Mouse (Mus musculus): ENCODE results near the gene Fam81a. TPM values are rescaled to one million over a fixed set of nuclear protein-coding genes. Genes with fewer than 3 reads are reported as not detected.

Fam81a gene
- polyA plus RNA-seq, 1 experiment from 2014 or later = 8.8 TPM

GRCm38 (mm10) chr9:70103106-70103505, 39.3 kb downstream of the Fam81a start:
- DNase-seq (ENCODE audit: low spot score) (no peak), ATAC-seq (ENCODE audit: low read depth) (no peak)
- Histone ChIP-seq H3K9ac (ENCODE audit: low read depth, low read length) (no peak overlapping the region), H3K9me3 (ENCODE audit: control insufficient read depth, low read length) (0 out of 2 replicates have a peak, but pooled peaks cover 5% of the 10 kb centered on the region), H3K4me2 (ENCODE audit: low read depth, low read length) (no peak overlapping the region), H3K27me3 (replicated peaks; ENCODE audit: control insufficient read depth, insufficient read depth, low read length) (no peaks in the 10 kb centered on the region), H3K27ac (replicated peaks; ENCODE audit: low read depth, low read length) (no peak overlapping the region), H3K36me3 (ENCODE audit: control insufficient read depth, insufficient read depth, low read length) (no peaks in the 10 kb centered on the region), H3K4me1 (ENCODE audit: control insufficient read depth, insufficient read depth, low read length) (peaks cover 3% of the 10 kb centered on the region; the same call in 1 of the 2 replicates), H3K4me3 (ENCODE audit: low read depth, low read length) (no peak overlapping the region)
- WGBS = 50% methylated on average over 8 of the region's 8 CpGs

- H3K36me3 ChIP-seq (ENCODE audit: control insufficient read depth, insufficient read depth, low read length) = no peaks in the 10 kb centered on the region
- WGBS = 63% methylated on average over 2 of the region's 2 CpGs
These were observed 44.8 kb downstream of the Fam81a start for GRCm38 (mm10) chr9:70097542-70097941.

DNA sequence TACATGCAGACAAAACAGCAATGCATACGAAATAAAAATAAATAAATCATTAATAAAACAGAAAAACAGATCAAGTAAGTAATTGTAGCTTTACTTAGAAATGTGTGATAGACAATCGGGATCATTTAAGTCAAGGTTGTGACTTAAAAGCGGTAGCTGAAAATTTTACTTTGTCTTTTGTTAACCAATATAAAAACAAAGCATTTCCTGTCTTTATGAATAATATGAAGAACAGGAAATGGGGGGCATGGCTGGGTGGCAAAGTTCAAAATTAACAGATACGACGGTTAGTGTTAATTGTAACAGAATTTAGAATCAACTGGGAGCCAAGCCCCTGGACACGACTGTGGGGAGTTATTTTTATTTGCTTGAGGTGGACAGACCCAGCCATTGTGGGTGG, 47.3 kb downstream of the Fam81a start:
- no peaks in the 10 kb centered on the region for H3K36me3 ChIP-seq (ENCODE audit: control insufficient read depth, insufficient read depth, low read length)
- no peaks in the 10 kb centered on the region for H3K4me1 ChIP-seq (ENCODE audit: control insufficient read depth, insufficient read depth, low read length)
- no peaks in the 10 kb centered on the region for H3K27me3 ChIP-seq (replicated peaks; ENCODE audit: control insufficient read depth, insufficient read depth, low read length)
- H3K9ac ChIP-seq (ENCODE audit: low read depth, low read length) = no peak overlapping the region
- no peak for DNase-seq (ENCODE audit: low spot score)
- 0 out of 2 replicates have a peak, but pooled peaks cover 5% of the 10 kb centered on the region for H3K9me3 ChIP-seq (ENCODE audit: control insufficient read depth, low read length)
- no peak overlapping the region for H3K27ac ChIP-seq (replicated peaks; ENCODE audit: low read depth, low read length)
- H3K4me3 ChIP-seq (ENCODE audit: low read depth, low read length) = no peak overlapping the region
- H3K4me2 ChIP-seq (ENCODE audit: low read depth, low read length) = no peak overlapping the region
- WGBS = 65% methylated on average over 6 of the region's 6 CpGs
- no peak for ATAC-seq (ENCODE audit: low read depth)

More at GRCm38 (mm10) chr9:70097542-70097941, 44.8 kb downstream of the Fam81a start:
- ATAC-seq (ENCODE audit: low read depth) = no peak
- Histone ChIP-seq H3K27ac (replicated peaks; ENCODE audit: low read depth, low read length) (no peak overlapping the region), H3K4me1 (ENCODE audit: control insufficient read depth, insufficient read depth, low read length) (0 out of 2 replicates have a peak, but pooled peaks cover 3% of the 10 kb centered on the region), H3K4me2 (ENCODE audit: low read depth, low read length) (no peak overlapping the region), H3K9ac (ENCODE audit: low read depth, low read length) (no peak overlapping the region), H3K4me3 (ENCODE audit: low read depth, low read length) (no peak overlapping the region), H3K9me3 (ENCODE audit: control insufficient read depth, low read length) (0 out of 2 replicates have a peak, but pooled peaks cover 5% of the 10 kb centered on the region), H3K27me3 (replicated peaks; ENCODE audit: control insufficient read depth, insufficient read depth, low read length) (no peaks in the 10 kb centered on the region)
- DNase-seq (ENCODE audit: low spot score) = no peak

- no peak overlapping the region for H3K9ac ChIP-seq (ENCODE audit: low read depth, low read length)
- H3K36me3 ChIP-seq (ENCODE audit: control insufficient read depth, insufficient read depth, low read length) = no peaks in the 10 kb centered on the region
- no peak overlapping the region for H3K4me3 ChIP-seq (ENCODE audit: low read depth, low read length)
- ATAC-seq (ENCODE audit: low read depth) (no peak), DNase-seq (ENCODE audit: low spot score) (no peak)
- no peak overlapping the region for H3K4me2 ChIP-seq (ENCODE audit: low read depth, low read length)
- no peaks in the 10 kb centered on the region for H3K27me3 ChIP-seq (replicated peaks; ENCODE audit: control insufficient read depth, insufficient read depth, low read length)
- H3K4me1 ChIP-seq (ENCODE audit: control insufficient read depth, insufficient read depth, low read length) = peaks cover 9% of the 10 kb centered on the region
- WGBS = 78% methylated on average over 10 of the region's 10 CpGs
- no peak overlapping the region for H3K27ac ChIP-seq (replicated peaks; ENCODE audit: low read depth, low read length)
- H3K9me3 ChIP-seq (ENCODE audit: control insufficient read depth, low read length) = no peaks in the 10 kb centered on the region
These were observed 51.8 kb downstream of the Fam81a start for GRCm38 (mm10) chr9:70090541-70090940.

DNA sequence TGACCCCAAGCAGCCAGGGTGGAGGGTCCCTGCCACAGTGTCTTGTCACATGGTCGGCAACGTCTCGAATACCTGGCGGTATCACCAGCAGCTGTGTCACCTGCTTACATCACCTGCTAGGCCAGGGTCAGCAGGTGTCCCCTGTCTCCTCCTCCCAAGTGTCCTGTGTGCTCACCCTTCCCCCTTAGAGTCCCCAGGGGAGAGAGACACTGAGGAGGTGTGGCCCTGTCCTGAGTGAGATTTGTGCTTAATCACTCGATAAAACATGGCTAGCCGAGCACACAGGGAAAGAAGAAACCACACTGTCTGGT, 53.6 kb downstream of the Fam81a start:
- H3K9me3 ChIP-seq (ENCODE audit: control insufficient read depth, low read length) = no peaks in the 10 kb centered on the region
- peaks cover 9% of the 10 kb centered on the region for H3K4me1 ChIP-seq (ENCODE audit: control insufficient read depth, insufficient read depth, low read length)
- 61% methylated on average over 4 of the region's 6 CpGs for WGBS
- H3K4me3 ChIP-seq (ENCODE audit: low read depth, low read length) = no peak overlapping the region
- no peak for ATAC-seq (ENCODE audit: low read depth)
- H3K9ac ChIP-seq (ENCODE audit: low read depth, low read length) = no peak overlapping the region
- no peaks in the 10 kb centered on the region for H3K27me3 ChIP-seq (replicated peaks; ENCODE audit: control insufficient read depth, insufficient read depth, low read length)
- H3K4me2 ChIP-seq (ENCODE audit: low read depth, low read length) = no peak overlapping the region
- no peaks in the 10 kb centered on the region for H3K36me3 ChIP-seq (ENCODE audit: control insufficient read depth, insufficient read depth, low read length)
- 0 out of 2 replicates have a peak overlapping the region, but pooled peaks have one; percentile 39 for H3K27ac ChIP-seq (replicated peaks; ENCODE audit: low read depth, low read length)
- no peak for DNase-seq (ENCODE audit: low spot score)

DNA sequence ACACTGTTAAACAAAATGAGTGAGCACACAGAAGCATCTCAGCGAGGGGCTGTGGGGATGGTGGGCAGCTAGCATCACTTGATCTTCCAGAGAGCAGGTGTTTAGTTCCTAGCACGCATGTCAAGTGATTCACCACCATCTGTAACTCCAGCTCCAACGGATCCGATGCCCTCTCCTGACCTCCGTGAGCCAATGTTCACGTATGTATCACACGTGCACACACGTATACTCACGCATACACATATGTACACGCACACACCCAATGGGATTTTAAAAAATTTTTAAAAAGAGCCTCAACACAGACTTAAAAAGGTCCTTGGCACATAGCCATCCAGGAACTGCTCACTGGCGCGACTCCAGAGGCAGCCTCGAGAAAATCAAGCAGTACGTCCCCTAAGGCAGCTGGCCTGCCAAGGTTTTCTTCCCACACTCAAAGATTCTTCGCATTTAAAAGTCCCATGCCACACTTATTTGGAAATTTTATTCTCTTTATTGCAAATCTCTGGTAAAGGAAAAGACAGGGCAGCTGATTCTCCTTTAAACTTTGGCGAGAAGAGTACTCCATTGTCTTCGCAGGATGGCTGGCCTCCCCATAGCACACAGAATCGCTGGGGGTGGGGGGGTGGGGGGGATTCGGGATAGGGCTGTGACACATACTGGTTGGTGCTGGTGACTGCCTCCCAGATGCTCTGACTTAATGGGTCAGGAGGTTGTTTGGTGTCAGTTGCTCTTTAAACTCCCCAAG, 54.1 kb downstream of the Fam81a start:
- H3K4me1 ChIP-seq (ENCODE audit: control insufficient read depth, insufficient read depth, low read length) = peaks cover 9% of the 10 kb centered on the region
- 41% methylated on average over 19 of the region's 19 CpGs for WGBS
- ATAC-seq (ENCODE audit: low read depth) (peak; percentile 57), DNase-seq (ENCODE audit: low spot score) (peak; percentile 86)
- no peak overlapping the region for H3K4me2 ChIP-seq (ENCODE audit: low read depth, low read length)
- H3K9me3 ChIP-seq (ENCODE audit: control insufficient read depth, low read length) = no peaks in the 10 kb centered on the region
- no peaks in the 10 kb centered on the region for H3K36me3 ChIP-seq (ENCODE audit: control insufficient read depth, insufficient read depth, low read length)
- H3K4me3 ChIP-seq (ENCODE audit: low read depth, low read length) = no peak overlapping the region
- H3K27me3 ChIP-seq (replicated peaks; ENCODE audit: control insufficient read depth, insufficient read depth, low read length) = no peaks in the 10 kb centered on the region
- no peak overlapping the region for H3K9ac ChIP-seq (ENCODE audit: low read depth, low read length)
- peak overlapping the region; percentile 39 for H3K27ac ChIP-seq (replicated peaks; ENCODE audit: low read depth, low read length)

GRCm38 (mm10) chr9:70087379-70087778, 55.0 kb downstream of the Fam81a start:
- Histone ChIP-seq H3K27me3 (replicated peaks; ENCODE audit: control insufficient read depth, insufficient read depth, low read length) (no peaks in the 10 kb centered on the region), H3K4me3 (ENCODE audit: low read depth, low read length) (no peak overlapping the region), H3K4me1 (ENCODE audit: control insufficient read depth, insufficient read depth, low read length) (peaks cover 9% of the 10 kb centered on the region), H3K4me2 (ENCODE audit: low read depth, low read length) (no peak overlapping the region), H3K36me3 (ENCODE audit: control insufficient read depth, insufficient read depth, low read length) (no peaks in the 10 kb centered on the region), H3K27ac (replicated peaks; ENCODE audit: low read depth, low read length) (no peak overlapping the region), H3K9ac (ENCODE audit: low read depth, low read length) (no peak overlapping the region), H3K9me3 (ENCODE audit: control insufficient read depth, low read length) (no peaks in the 10 kb centered on the region)
- 57% methylated on average over 5 of the region's 5 CpGs for WGBS
- ATAC-seq (ENCODE audit: low read depth) = no peak
- no peak for DNase-seq (ENCODE audit: low spot score)

DNA sequence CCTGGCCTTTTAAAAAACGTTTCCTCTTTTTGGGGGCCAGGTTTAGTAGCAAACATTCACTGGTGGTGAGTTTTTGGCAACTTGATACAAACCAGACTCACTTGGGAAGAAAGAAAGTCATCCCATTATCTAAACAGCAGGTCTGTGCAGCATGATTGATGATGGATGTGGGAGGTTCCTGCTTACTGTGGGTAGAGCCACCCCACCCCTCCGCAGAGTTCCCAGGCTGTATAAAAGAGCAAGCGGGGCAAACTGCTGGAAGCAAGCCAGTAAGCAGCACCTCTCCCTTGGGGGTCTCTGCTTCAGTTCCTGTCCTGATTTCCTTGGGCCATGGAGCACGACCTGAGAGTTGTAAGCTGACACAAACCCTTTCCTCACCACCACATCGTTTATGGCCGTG, 56.3 kb downstream of the Fam81a start:
- H3K4me2 ChIP-seq (ENCODE audit: low read depth, low read length) = no peak overlapping the region

GRCm38 (mm10) chr9:70084107-70084506, 58.3 kb downstream of the Fam81a start:
- Histone ChIP-seq H3K27me3 (replicated peaks; ENCODE audit: control insufficient read depth, insufficient read depth, low read length) (no peaks in the 10 kb centered on the region), H3K9ac (ENCODE audit: low read depth, low read length) (no peak overlapping the region), H3K27ac (replicated peaks; ENCODE audit: low read depth, low read length) (no peak overlapping the region), H3K9me3 (ENCODE audit: control insufficient read depth, low read length) (no peaks in the 10 kb centered on the region), H3K4me3 (ENCODE audit: low read depth, low read length) (no peak overlapping the region), H3K4me2 (ENCODE audit: low read depth, low read length) (no peak overlapping the region), H3K36me3 (ENCODE audit: control insufficient read depth, insufficient read depth, low read length) (no peaks in the 10 kb centered on the region), H3K4me1 (ENCODE audit: control insufficient read depth, insufficient read depth, low read length) (peaks cover 9% of the 10 kb centered on the region)
- WGBS = 59% methylated on average over 11 of the region's 11 CpGs
- ATAC-seq (ENCODE audit: low read depth) (no peak), DNase-seq (ENCODE audit: low spot score) (no peak)

More for the DNA sequence above, 56.3 kb downstream of the Fam81a start:
- no peak overlapping the region for H3K9ac ChIP-seq (ENCODE audit: low read depth, low read length)
- no peak overlapping the region for H3K27ac ChIP-seq (replicated peaks; ENCODE audit: low read depth, low read length)
- no peaks in the 10 kb centered on the region for H3K27me3 ChIP-seq (replicated peaks; ENCODE audit: control insufficient read depth, insufficient read depth, low read length)
- no peak overlapping the region for H3K4me3 ChIP-seq (ENCODE audit: low read depth, low read length)
- peaks cover 9% of the 10 kb centered on the region for H3K4me1 ChIP-seq (ENCODE audit: control insufficient read depth, insufficient read depth, low read length)
- no peaks in the 10 kb centered on the region for H3K9me3 ChIP-seq (ENCODE audit: control insufficient read depth, low read length)
- no peak for ATAC-seq (ENCODE audit: low read depth)
- DNase-seq (ENCODE audit: low spot score) = no peak
- H3K36me3 ChIP-seq (ENCODE audit: control insufficient read depth, insufficient read depth, low read length) = no peaks in the 10 kb centered on the region
- WGBS = 26% methylated on average over 6 of the region's 6 CpGs

Data from embryonic facial prominence, embryonic 14.5 days (tissue).